Mouse (Mus musculus) liver, embryonic 16.5 days (tissue): ENCODE results near the gene Nkd2. TPM values are rescaled to one million over a fixed set of nuclear protein-coding genes. Genes with fewer than 3 reads are reported as not detected.

Source experiments
- ATAC-seq: fragments of 200-750 bp; cut with Nextera tagmentation; 2 replicates; pipeline ENCODE4 v1.8.0; 2017; ENCODE audit warnings: low read depth, mild to moderate bottlenecking, moderate number of reproducible peaks, moderate library complexity
- H3K27ac ChIP-seq: fragments of 300-500 bp; sonication (generic); 2 replicates; pipeline ENCODE4 v1.5.1; 2014; ENCODE audit warnings: mild to moderate bottlenecking, low read length
- H3K27me3 ChIP-seq: fragments of 300-500 bp; sonication (generic); 2 replicates; pipeline ENCODE4 v1.6.1; 2014; ENCODE audit warnings: low read depth, low read length, mixed read lengths; ENCODE audit not compliant: control insufficient read depth, insufficient read depth
- H3K36me3 ChIP-seq: fragments of 300-500 bp; sonication (generic); 2 replicates; pipeline ENCODE4 v1.6.1; 2014; ENCODE audit warnings: mild to moderate bottlenecking; ENCODE audit not compliant: control insufficient read depth, insufficient read depth
- H3K4me1 ChIP-seq: fragments of 300-500 bp; sonication (generic); 2 replicates; pipeline ENCODE4 v1.6.1; 2014; ENCODE audit warnings: low read depth, low read length, mixed read lengths; ENCODE audit not compliant: control insufficient read depth
- H3K4me2 ChIP-seq: fragments of 300-500 bp; sonication (generic); 2 replicates; pipeline ENCODE4 v1.6.1; 2014; ENCODE audit warnings: low read depth, low read length, mixed read lengths
- H3K4me3 ChIP-seq: fragments of 300-500 bp; sonication (generic); 2 replicates; pipeline ENCODE4 v1.5.1; 2014; ENCODE audit warnings: low read depth, mild to moderate bottlenecking, low read length
- H3K9ac ChIP-seq: fragments of 300-500 bp; sonication (generic); 2 replicates; pipeline ENCODE4 v1.6.1; 2014; ENCODE audit warnings: low read depth, low read length
- H3K9me3 ChIP-seq: fragments of 300-500 bp; sonication (generic); replicated peaks from 2 replicates; pipeline ENCODE4 v1.6.1; 2016; ENCODE audit warnings: low read length; ENCODE audit not compliant: control insufficient read depth
- WGBS: fragments of 180-500 bp; shearing (Covaris S2); extraction: QIAGEN DNeasy Blood & Tissue Kit; methylation state at CpG from one replicate; pipeline ENCODE4 v1.1.7; 2014; ENCODE audit not compliant: insufficient replicate concordance; 5-methylcytosine and 5-hydroxymethylcytosine counted together
- polyA plus RNA-seq: library from polyadenylated mRNA; unstranded; fragments of >200 nt; fragmentation: Nextera tagmentation; extraction: Ambion mirVana; gene quantifications from 2 replicates; pipeline ENCODE4 v1.2.1, GENCODE M21; 2015

Gene Nkd2
- polyA plus RNA-seq, 1 experiment from 2014 or later, result 0.19 TPM

DNA sequence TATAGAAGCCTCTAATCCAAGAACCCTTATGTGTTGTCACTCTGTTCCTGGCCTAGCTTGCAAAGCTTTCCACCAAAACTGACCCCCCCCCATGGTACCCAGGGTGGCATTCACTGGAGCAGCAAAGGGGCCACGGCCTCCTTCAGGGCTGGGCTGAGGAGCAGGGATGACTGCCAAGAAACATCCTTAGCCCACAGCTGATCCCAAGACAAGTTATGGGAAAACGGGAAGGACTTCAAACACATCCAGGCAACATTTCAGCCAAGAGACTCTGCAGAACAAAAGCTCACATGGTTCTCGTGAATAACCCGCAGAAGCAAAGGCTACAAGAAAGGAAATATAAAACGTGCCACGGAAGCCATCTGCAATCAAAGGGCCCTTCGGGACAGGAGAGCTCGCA is 20.2 kb downstream of the Nkd2 start:
- Histone ChIP-seq H3K4me3 (no peak overlapping the region), H3K9me3 (no peaks in the 10 kb centered on the region), H3K27me3 (no peaks in the 10 kb centered on the region), H3K27ac (no peak overlapping the region), H3K4me2 (no peak overlapping the region), H3K9ac (no peak overlapping the region), H3K4me1 (no peaks in the 10 kb centered on the region), H3K36me3 (no peaks in the 10 kb centered on the region)
- WGBS, result 61% methylated on average over 8 of the region's 8 CpGs
- no peak for ATAC-seq

DNA sequence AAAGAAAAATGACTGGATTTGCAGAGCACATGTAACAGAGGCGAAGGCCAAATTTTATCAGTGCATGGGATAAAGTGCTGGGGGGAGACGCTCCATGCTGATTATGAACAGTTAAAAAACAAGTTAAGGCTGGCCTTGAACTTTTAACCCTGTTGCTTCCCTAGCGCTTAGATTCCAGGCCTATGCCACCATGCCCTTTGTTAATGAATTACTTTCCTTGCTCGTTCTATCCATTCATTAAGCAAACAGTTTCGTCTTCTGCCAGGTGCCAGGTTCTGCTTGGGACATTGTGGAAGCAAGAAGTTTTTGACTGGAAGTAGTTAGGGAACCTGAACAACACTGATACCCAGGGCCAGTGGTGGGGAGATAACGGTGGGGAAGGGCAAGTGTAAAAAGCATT is 23.7 kb downstream of the Nkd2 start:
- no peak for ATAC-seq
- H3K9me3 ChIP-seq, result no peaks in the 10 kb centered on the region
- H3K9ac ChIP-seq, result no peak overlapping the region
- no peak overlapping the region for H3K4me3 ChIP-seq
- no peaks in the 10 kb centered on the region for H3K27me3 ChIP-seq
- WGBS, result 56% methylated on average over 6 of the region's 6 CpGs
- no peaks in the 10 kb centered on the region for H3K4me1 ChIP-seq
- H3K36me3 ChIP-seq, result no peaks in the 10 kb centered on the region
- no peak overlapping the region for H3K4me2 ChIP-seq
- no peak overlapping the region for H3K27ac ChIP-seq

DNA sequence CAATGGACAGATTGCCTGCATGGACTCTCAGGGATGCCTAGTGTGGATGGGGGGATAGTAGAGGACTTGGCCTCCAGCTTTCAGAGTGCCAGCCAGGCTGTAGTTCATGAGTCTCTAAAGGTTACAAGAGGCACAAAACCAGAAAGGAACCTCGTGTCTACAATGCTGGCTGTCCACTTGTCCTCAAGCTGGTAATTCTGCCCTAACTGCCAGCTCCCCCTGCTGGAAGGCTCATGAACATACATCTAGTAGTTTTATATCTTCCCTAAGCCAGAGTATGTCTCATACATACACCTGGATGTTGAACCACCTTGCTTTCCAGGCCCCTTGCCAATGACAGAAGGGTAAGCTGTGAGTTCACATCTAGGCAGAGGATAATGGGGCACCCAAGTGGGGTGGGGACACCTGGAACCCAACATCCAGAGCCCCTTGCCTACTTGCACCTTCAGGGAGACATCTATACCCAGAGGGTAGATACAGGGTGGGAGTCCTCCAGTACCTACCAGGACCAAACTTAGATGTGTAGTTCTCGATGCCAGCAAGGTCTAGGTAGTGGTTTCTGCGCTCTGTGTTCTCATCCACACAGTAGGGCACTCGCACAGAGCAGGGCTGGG is 25.1 kb downstream of the Nkd2 start:
- Histone ChIP-seq H3K4me1 (no peaks in the 10 kb centered on the region), H3K4me3 (no peak overlapping the region), H3K36me3 (no peaks in the 10 kb centered on the region), H3K9ac (no peak overlapping the region), H3K4me2 (no peak overlapping the region), H3K9me3 (no peaks in the 10 kb centered on the region), H3K27ac (no peak overlapping the region), H3K27me3 (no peaks in the 10 kb centered on the region)
- 32% methylated on average over 4 of the region's 4 CpGs for WGBS
- no peak for ATAC-seq

DNA sequence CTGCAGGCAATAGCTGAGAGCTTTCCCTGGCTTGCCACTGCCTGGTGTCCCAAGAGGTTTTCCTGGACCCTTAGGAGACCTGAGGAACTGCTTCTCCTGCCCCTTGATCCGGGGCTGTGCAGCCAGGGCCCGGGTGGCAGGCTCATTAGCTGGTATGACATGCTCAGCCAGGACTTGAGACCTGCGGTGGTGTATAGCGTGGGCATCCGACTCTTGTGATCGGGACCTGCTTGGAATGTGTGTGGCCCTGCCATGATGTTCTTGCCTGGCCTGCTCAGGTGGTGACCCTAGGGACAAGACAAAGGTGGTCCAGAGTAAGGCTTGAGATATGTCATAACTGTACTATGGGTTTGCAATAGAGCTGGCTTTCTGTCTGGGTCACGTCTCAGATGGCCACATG is 26.2 kb downstream of the Nkd2 start:
- 80% methylated on average over 7 of the region's 7 CpGs for WGBS
- Histone ChIP-seq H3K27ac (no peak overlapping the region), H3K9ac (no peak overlapping the region), H3K4me2 (no peak overlapping the region), H3K4me1 (no peaks in the 10 kb centered on the region), H3K4me3 (no peak overlapping the region), H3K27me3 (no peaks in the 10 kb centered on the region), H3K9me3 (no peaks in the 10 kb centered on the region), H3K36me3 (no peaks in the 10 kb centered on the region)
- no peak for ATAC-seq

DNA sequence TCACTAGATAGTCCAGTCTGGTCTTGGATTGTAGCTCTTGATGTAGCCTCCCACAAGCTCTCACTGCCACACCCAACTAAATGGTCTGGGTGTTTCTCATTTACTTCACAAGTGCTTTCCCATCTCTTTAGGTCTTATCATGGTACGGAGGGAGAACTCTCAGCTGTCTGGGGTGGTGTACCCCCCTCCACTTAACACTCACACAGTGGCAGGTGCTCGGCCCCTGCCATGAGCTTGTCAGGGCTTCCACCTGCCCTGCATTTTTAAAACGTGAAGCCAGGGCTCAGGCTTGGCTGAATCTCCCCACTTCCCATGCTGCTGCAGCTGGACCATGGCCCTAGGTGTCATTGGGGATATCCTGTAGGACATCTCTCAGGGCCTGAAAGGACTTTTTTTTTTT is 28.5 kb downstream of the Nkd2 start:
- no peak overlapping the region for H3K4me3 ChIP-seq
- H3K4me2 ChIP-seq, result no peak overlapping the region
- WGBS, result 52% methylated on average over 3 of the region's 3 CpGs
- H3K36me3 ChIP-seq, result no peaks in the 10 kb centered on the region
- no peak overlapping the region for H3K9ac ChIP-seq
- H3K27ac ChIP-seq, result no peak overlapping the region
- no peaks in the 10 kb centered on the region for H3K9me3 ChIP-seq
- ATAC-seq, result no peak
- H3K4me1 ChIP-seq, result no peaks in the 10 kb centered on the region
- no peaks in the 10 kb centered on the region for H3K27me3 ChIP-seq

DNA sequence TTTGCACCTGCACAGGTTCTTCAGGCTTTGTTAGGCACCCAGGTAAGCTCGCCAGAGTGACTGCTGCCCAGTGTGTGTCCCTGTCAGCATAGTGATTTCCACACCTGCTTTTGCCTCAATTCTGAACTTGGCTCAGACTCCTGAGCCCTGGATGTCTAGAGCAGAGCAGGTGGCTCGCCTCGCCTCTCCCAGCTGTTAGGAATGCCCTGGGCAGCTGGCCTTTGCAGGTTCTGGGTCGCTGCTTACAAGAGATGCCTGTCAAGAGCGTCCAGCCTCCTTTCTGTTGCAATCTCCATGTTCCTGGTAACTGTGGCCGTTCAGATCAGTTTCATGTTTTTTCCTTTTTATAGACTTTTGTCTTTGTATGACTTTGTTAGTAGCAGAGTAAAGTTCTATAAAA is 31.1 kb downstream of the Nkd2 start:
- Histone ChIP-seq H3K27ac (no peak overlapping the region), H3K4me3 (no peak overlapping the region), H3K4me2 (no peak overlapping the region), H3K27me3 (no peaks in the 10 kb centered on the region), H3K9ac (no peak overlapping the region), H3K36me3 (no peaks in the 10 kb centered on the region), H3K9me3 (no peaks in the 10 kb centered on the region), H3K4me1 (no peaks in the 10 kb centered on the region)
- ATAC-seq, result no peak
- 56% methylated on average over 6 of the region's 6 CpGs for WGBS

DNA sequence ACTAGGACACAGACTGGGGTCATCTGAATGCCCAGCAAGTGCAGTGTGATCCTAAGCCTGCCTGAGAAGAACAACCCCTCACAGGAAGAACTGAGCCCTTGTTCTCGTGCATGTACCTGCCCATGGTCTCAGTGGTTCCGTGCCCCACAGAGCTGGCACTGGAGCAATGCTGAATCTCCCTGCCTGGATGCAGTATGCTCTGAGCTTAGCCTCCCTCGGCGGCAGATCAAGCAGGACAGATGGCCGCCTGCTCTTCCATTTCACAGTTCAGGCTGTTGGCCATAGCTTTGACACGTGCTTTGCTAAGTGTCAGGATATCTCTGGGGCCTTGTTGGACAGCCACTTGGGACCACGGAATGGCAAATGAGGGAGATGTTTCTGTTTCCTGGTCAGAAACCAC is 33.2 kb downstream of the Nkd2 start:
- Histone ChIP-seq H3K36me3 (peaks cover 3% of the 10 kb centered on the region), H3K27me3 (no peaks in the 10 kb centered on the region), H3K4me1 (no peaks in the 10 kb centered on the region), H3K4me3 (no peak overlapping the region), H3K9me3 (no peaks in the 10 kb centered on the region), H3K9ac (no peak overlapping the region), H3K4me2 (no peak overlapping the region), H3K27ac (no peak overlapping the region)
- no peak for ATAC-seq
- WGBS, result 66% methylated on average over 7 of the region's 7 CpGs

DNA sequence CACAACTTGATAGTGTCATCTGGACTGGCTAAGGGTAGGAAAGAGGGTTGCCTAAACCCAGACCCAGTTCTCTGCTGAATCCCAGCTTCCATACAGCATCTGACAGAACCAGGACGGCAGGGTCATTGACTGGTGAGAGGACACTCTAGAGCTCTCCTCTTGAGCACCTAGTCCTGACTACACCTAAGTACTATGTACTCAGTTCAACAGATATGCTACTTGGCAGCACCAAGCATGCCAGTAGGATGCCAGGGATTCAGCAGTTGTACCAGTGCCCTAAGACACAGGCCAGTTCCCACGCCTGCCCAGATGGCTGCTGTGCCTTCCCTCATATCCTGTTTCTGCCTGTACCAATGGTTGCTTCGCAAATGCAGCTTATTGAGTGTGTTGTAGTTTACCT is 34.5 kb downstream of the Nkd2 start:
- Histone ChIP-seq H3K4me1 (no peaks in the 10 kb centered on the region), H3K27me3 (no peaks in the 10 kb centered on the region), H3K36me3 (peaks cover 3% of the 10 kb centered on the region), H3K4me2 (no peak overlapping the region), H3K9ac (no peak overlapping the region), H3K4me3 (no peak overlapping the region), H3K9me3 (no peaks in the 10 kb centered on the region), H3K27ac (no peak overlapping the region)
- ATAC-seq, result no peak
- 62% methylated on average over 3 of the region's 3 CpGs for WGBS

DNA sequence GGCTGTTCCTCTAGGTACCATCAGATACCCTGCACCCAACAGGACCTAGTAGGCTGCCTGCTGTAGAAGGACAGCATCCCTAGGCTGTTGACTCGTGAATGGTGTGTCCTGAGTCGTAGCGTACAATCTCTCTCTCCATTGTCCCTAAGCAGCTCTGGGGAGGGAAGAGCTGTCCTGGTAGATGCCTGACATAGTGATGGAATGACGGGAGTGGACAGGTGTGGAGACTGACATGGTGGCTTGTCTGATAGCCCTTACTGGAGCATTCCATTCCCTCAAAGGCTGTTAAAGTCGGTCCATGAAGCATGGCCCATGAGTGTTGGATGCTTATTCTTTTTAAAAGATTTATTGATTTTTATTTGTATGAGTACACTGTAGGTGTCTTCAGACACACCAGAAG is 42.5 kb downstream of the Nkd2 start:
- Histone ChIP-seq H3K27me3 (no peaks in the 10 kb centered on the region), H3K36me3 (no peaks in the 10 kb centered on the region; the same call in none of the 2 replicates), H3K27ac (no peak overlapping the region), H3K9me3 (no peaks in the 10 kb centered on the region), H3K4me1 (no peaks in the 10 kb centered on the region), H3K4me2 (no peak overlapping the region), H3K4me3 (no peak overlapping the region), H3K9ac (no peak overlapping the region)
- no peak for ATAC-seq
- 74% methylated on average over 5 of the region's 5 CpGs for WGBS
